Mouse (Mus musculus) embryonic fibroblast, embryonic 13.5 days (primary cell): Measurements from ENCODE around the gene Rgs12.

Source experiments
- CTCF ChIP-seq: IDR thresholded peaks from 2 replicates; pipeline ENCODE4 v1.5.1; 2011; ENCODE audit warnings: mild to moderate bottlenecking, control low read depth, low read length, moderate library complexity, borderline replicate concordance; ENCODE audit not compliant: insufficient read depth
- POLR2A ChIP-seq: IDR thresholded peaks from 2 replicates; pipeline ENCODE4 v1.6.1; 2011; ENCODE audit warnings: low read depth, mild to moderate bottlenecking, control low read depth, low read length, moderate library complexity

DNA sequence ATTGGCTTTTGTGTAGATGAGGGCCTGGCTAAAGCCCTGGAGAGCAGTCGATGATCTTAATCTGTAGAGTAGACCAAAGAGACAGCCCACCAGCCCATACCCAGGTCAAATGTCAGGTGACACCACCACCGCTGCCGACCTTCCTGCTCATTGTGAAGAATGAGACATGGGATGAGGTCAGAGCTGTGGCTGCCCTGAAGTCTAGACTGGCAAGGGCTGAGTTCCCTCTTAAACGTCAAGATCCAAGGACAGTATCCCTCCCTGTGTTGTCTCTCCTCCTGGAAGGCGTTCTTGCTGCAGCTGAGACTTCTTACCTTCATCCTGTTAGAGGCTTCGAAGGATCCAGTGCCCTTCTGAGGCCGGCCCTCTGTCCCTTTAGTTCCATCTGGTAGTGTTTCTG is 6.9 kb downstream of the Rgs12 start:
- TF ChIP-seq CTCF (no peak), POLR2A (no peak)
